In the genomic region with DNA sequence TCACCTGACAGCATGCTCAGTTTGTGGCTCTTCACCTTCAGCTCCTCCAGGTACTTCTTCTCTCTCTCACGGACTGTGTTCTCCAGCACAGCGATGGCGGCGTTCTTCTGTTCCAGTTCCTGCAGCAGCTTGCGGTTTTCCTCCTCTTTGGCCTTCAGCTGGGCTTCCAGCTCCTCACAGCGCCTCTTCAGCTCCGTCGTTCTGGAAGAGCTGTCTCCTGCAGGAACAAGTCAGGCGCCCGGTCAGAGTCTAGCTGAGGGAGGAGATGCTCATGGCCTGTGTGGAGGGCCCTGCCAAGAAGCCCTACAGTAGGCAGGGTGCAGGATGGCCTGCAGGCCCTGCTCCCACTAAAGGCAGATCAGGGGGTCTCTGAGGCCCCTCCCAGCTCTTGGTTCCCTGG, we compare ENCODE assay signal across 14 mouse cellular contexts. TPM values are rescaled to one million over a fixed set of nuclear protein-coding genes. Genes with fewer than 3 reads are reported as not detected.
"Had no signal": no experiment of that assay in that cellular context is flagged by ENCODE, and none has a peak within 500 bp of the region (broad histone marks: within the 10 kb centered on the region; RNA-seq: fewer than 3 reads in every experiment).

No protein-coding gene starts in this region.

- H3K4me3 ChIP-seq: kidney, embryonic 15.5 days; limb, embryonic 13.5 days; midbrain, embryonic 13.5 days; myocyte; neural tube, embryonic 15.5 days had no signal

- H3K27ac ChIP-seq: kidney, embryonic 15.5 days; limb, embryonic 13.5 days; liver, embryonic 14.5 days; midbrain, embryonic 13.5 days; neural tube, embryonic 15.5 days; stomach, postnatal 0 days had no signal

- H3K27me3 ChIP-seq: kidney, embryonic 15.5 days; limb, embryonic 13.5 days; midbrain, embryonic 13.5 days; neural tube, embryonic 15.5 days had no signal

- ATAC-seq: lung, postnatal 0 days; midbrain, embryonic 13.5 days had no signal

- H3K9me3 ChIP-seq: kidney, embryonic 15.5 days; limb, embryonic 13.5 days; midbrain, embryonic 13.5 days; neural tube, embryonic 15.5 days had no signal

- H3K4me1 ChIP-seq: kidney, embryonic 15.5 days; limb, embryonic 13.5 days had no signal

- H3K36me3 ChIP-seq: kidney, embryonic 15.5 days had no signal

- DNase-seq: kidney, postnatal 14 days; left cerebral cortex, postnatal 4 days; lung, adult 2 months; lung, postnatal 36 days; thymus, postnatal 14 days had no signal

- H3K9ac ChIP-seq: kidney, embryonic 15.5 days; limb, embryonic 13.5 days; liver, embryonic 14.5 days; midbrain, embryonic 13.5 days; neural tube, embryonic 15.5 days had no signal

RNA-seq across cellular contexts. Expression of gene Ccdc92, which starts 26.1 kb away (rescaled TPM):
- total RNA-seq: liver, adult 2 months had no signal
